Mouse (Mus musculus) inflammation-experienced regulatory T-cells, adult 16 weeks (primary cell): ENCODE results near the gene Enoph1. TPM values are rescaled to one million over a fixed set of nuclear protein-coding genes. Genes with fewer than 3 reads are reported as not detected.

ENCODE experiments used
- polyA plus RNA-seq: library from polyadenylated mRNA; unstranded; fragments of 100-300 nt; shearing (Covaris generic); gene quantifications from one replicate; pipeline ENCODE4 v1.2.1, GENCODE M21; 2017

The Enoph1 gene
- 36.5 TPM for polyA plus RNA-seq

DNA sequence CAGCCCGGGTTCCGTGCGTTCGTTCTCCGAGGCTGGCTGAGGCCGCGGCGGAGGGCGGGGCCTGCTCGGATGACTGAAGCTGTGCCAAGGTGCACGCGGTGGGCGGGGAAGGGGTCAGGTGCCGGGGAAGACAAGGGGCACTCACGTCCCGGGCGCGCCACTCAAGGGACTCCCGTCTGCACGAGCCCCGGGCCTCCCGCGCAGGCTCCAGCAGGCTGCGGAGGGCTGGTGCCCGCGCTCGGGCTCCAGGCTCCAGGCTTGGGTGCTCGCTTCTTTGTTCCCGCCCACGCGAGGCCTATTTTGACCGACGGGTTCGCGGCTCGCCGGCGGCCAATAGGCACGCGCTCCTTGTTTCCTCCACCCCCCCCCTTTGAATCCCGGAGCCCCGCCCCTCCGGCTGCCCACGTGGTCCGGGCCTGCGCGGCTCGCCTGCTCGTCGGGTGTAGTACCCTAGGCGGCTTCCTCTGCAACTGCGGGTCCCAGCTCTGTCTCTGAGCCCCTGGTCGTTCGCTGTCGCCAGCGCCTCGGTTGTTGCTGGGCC, at the start of gene Enoph1, which contains the start of gene Hnrnpdl:
Gene Enoph1, plus strand, starts transcription at position 384 of the 541 bp plus-strand sequence.
Gene Hnrnpdl, minus strand, starts transcription at position 63 of the 541 bp plus-strand sequence.

Other genes with a start within 250 kb of the Enoph1 start
- gene Vamp9, start 133.7 kb upstream of the Enoph1 start, polyA plus RNA-seq = not detected
- gene Hnrnpd, start 61.0 kb upstream of the Enoph1 start, polyA plus RNA-seq = 14.8 TPM
- gene 4930524J08Rik, start 60.9 kb upstream of the Enoph1 start, polyA plus RNA-seq = not detected
- 123 TPM for gene Hnrnpdl, start 321 bp upstream of the Enoph1 start, polyA plus RNA-seq
- gene Tmem150c, start 119.8 kb downstream of the Enoph1 start, polyA plus RNA-seq = 0.11 TPM